Mouse (Mus musculus): Measurements from ENCODE around the gene Scn7a.

- TF ChIP-seq CTCF (IDR thresholded peaks at IDR 0.05; ENCODE audit: low read depth) (peak; percentile 41; the same call in 1 of the 2 replicates), EP300 (IDR thresholded peaks at IDR 0.05; ENCODE audit: low read depth) (no peak)
Observed at GRCm38 (mm10) chr2:66644384-66644783, 140.3 kb downstream of the Scn7a start.
